Mouse (Mus musculus): ENCODE data around the gene St8sia6. TPM values are rescaled to one million over a fixed set of nuclear protein-coding genes. Genes with fewer than 3 reads are reported as not detected.

Gene St8sia6
- polyA plus RNA-seq (2012; rRNA removed; ENCODE audit: low replicate concordance), result 0.18 and 1.3 TPM in 2 replicates

GRCm38 (mm10) chr2:13793969-13794363, at the start of gene St8sia6:
Gene St8sia6 (minus strand): TSS chr2:13794064.

Other genes with a start within 250 kb of the St8sia6 start
- 0.20 and 0.34 TPM in 2 replicates for gene Trdmt1, start 249.4 kb downstream of the St8sia6 start, polyA plus RNA-seq (2012; rRNA removed; ENCODE audit: low replicate concordance)
- 269 and 303 TPM in 2 replicates for gene Vim, start 220.1 kb downstream of the St8sia6 start, polyA plus RNA-seq (2012; rRNA removed; ENCODE audit: low replicate concordance)